Mouse (Mus musculus) midbrain, embryonic 10.5 days (tissue): ENCODE results near the gene Cntn1. TPM values are rescaled to one million over a fixed set of nuclear protein-coding genes. Genes with fewer than 3 reads are reported as not detected.

Source experiments
- DNase-seq: peaks from one replicate; pipeline ENCODE4 v3.0.0-alpha.2; 2017; ENCODE audit warnings: low spot score
- H3K27ac ChIP-seq: fragments of 300-500 bp; sonication (generic); replicated peaks from 2 replicates; pipeline ENCODE4 v1.5.1; 2016; ENCODE audit warnings: mild to moderate bottlenecking
- H3K27me3 ChIP-seq: fragments of 300-500 bp; sonication (generic); 2 replicates; pipeline ENCODE4 v1.6.1; 2016; ENCODE audit warnings: low read depth, mild to moderate bottlenecking; ENCODE audit not compliant: poor library complexity, severe bottlenecking
- H3K36me3 ChIP-seq: fragments of 300-500 bp; sonication (generic); 2 replicates; pipeline ENCODE4 v1.6.1; 2016; ENCODE audit warnings: mild to moderate bottlenecking, moderate library complexity
- H3K4me1 ChIP-seq: fragments of 300-500 bp; sonication (generic); 2 replicates; pipeline ENCODE4 v1.6.1; 2016
- H3K4me3 ChIP-seq: fragments of 300-500 bp; sonication (generic); 2 replicates; pipeline ENCODE4 v1.5.1; 2016; ENCODE audit warnings: mild to moderate bottlenecking, moderate library complexity
- H3K9me3 ChIP-seq: fragments of 300-500 bp; sonication (generic); replicated peaks from 2 replicates; pipeline ENCODE4 v1.6.1; 2016; ENCODE audit warnings: mild to moderate bottlenecking
- WGBS: fragments of 180-500 bp; shearing (Covaris S2); methylation state at CpG from one replicate; pipeline ENCODE4 v1.1.7; 2016; 5-methylcytosine and 5-hydroxymethylcytosine counted together
- polyA plus RNA-seq: library from polyadenylated mRNA; unstranded; fragments of >200 nt; fragmentation: Nextera tagmentation; extraction: Ambion mirVana; gene quantifications from 2 replicates; pipeline ENCODE4 v1.2.1, GENCODE M21; 2016

Cntn1 gene
- polyA plus RNA-seq, 1 experiment from 2014 or later: 4.0 TPM

- DNase-seq: no peak
- no peaks in the 10 kb centered on the region for H3K36me3 ChIP-seq
- H3K4me1 ChIP-seq: peaks cover 32% of the 10 kb centered on the region
- WGBS: 43% methylated on average over 1 of the region's 1 CpGs
- no peak overlapping the region for H3K27ac ChIP-seq
- H3K9me3 ChIP-seq: no peaks in the 10 kb centered on the region
- no peak overlapping the region for H3K4me3 ChIP-seq
- no peaks in the 10 kb centered on the region for H3K27me3 ChIP-seq
These were observed 34.9 kb downstream of the Cntn1 start for GRCm38 (mm10) chr15:92085876-92086275.

GRCm38 (mm10) chr15:92087691-92088286, 36.8 kb downstream of the Cntn1 start:
- peak; percentile 45 for DNase-seq
- peaks cover 32% of the 10 kb centered on the region for H3K4me1 ChIP-seq

GRCm38 (mm10) chr15:92090787-92091186, 39.8 kb downstream of the Cntn1 start:
- H3K27me3 ChIP-seq: no peaks in the 10 kb centered on the region
- WGBS: 90% methylated on average over 6 of the region's 6 CpGs
- peaks cover 22% of the 10 kb centered on the region for H3K4me1 ChIP-seq
- no peaks in the 10 kb centered on the region for H3K9me3 ChIP-seq
- H3K27ac ChIP-seq: no peak overlapping the region
- DNase-seq: no peak
- H3K36me3 ChIP-seq: no peaks in the 10 kb centered on the region
- H3K4me3 ChIP-seq: no peak overlapping the region

More at GRCm38 (mm10) chr15:92087691-92088286, 36.8 kb downstream of the Cntn1 start:
- Histone ChIP-seq H3K36me3 (no peaks in the 10 kb centered on the region), H3K27me3 (no peaks in the 10 kb centered on the region), H3K4me3 (no peak overlapping the region), H3K27ac (peak overlapping the region; percentile 38; the same call in 1 of the 2 replicates), H3K9me3 (no peaks in the 10 kb centered on the region)
- 23% methylated on average over 6 of the region's 6 CpGs for WGBS

DNA sequence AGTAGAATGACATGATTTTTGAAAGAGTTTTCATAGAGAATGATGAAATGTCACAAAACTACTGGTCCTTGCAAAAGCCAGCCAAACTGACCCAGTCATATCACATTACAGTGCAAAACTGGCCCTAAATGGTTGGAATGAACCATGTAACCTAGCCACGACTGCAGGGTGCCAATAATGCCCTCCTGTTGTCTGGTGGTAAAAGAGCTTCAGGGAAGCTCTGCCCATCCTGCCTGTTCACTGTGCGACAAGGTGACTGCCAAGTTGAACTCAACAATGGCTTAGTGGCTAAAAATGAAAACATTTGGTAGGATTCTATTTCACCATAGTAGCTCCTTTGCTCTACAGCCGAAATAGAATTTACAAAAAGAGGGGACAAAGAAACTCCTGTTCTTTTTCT, 41.1 kb downstream of the Cntn1 start:
- Histone ChIP-seq H3K4me3 (no peak overlapping the region), H3K27me3 (no peaks in the 10 kb centered on the region), H3K27ac (no peak overlapping the region), H3K9me3 (no peaks in the 10 kb centered on the region), H3K36me3 (no peaks in the 10 kb centered on the region), H3K4me1 (peaks cover 12% of the 10 kb centered on the region)
- 81% methylated on average over 3 of the region's 3 CpGs for WGBS
- DNase-seq: no peak

- Histone ChIP-seq H3K4me1 (no peaks in the 10 kb centered on the region), H3K27me3 (no peaks in the 10 kb centered on the region), H3K27ac (no peak overlapping the region), H3K4me3 (no peak overlapping the region), H3K36me3 (no peaks in the 10 kb centered on the region), H3K9me3 (no peaks in the 10 kb centered on the region)
- 79% methylated on average over 5 of the region's 5 CpGs for WGBS
- no peak for DNase-seq
These were observed 48.6 kb downstream of the Cntn1 start for GRCm38 (mm10) chr15:92099410-92100174.

DNA sequence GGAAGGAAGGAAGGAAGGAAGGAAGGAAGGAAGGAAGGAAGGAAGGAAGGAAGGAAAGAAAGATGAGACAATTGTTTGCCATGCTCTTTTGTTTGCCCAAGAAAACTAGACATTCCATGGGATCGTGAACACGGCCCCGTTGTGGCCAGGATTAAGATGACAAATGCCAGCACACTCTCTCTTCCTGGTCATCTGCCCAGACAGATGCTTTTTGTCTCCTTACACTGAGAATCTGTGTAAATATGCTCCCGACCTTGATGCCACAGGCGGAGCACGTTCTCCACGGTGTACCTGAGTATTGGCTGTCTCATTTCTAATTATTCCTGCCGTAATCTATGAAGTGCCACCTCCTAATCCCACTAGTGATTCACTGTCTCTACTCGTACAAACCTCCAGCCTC, 51.0 kb downstream of the Cntn1 start:
- H3K27ac ChIP-seq: no peak overlapping the region
- H3K4me3 ChIP-seq: no peak overlapping the region
- H3K4me1 ChIP-seq: no peaks in the 10 kb centered on the region
- no peak for DNase-seq
- H3K9me3 ChIP-seq: no peaks in the 10 kb centered on the region
- no peaks in the 10 kb centered on the region for H3K27me3 ChIP-seq
- no peaks in the 10 kb centered on the region for H3K36me3 ChIP-seq
- 88% methylated on average over 9 of the region's 9 CpGs for WGBS

- H3K27ac ChIP-seq: 0 out of 2 replicates have a peak overlapping the region, but pooled peaks have one; percentile 9
- no peaks in the 10 kb centered on the region for H3K27me3 ChIP-seq
- no peak for DNase-seq
These were observed 61.5 kb downstream of the Cntn1 start for GRCm38 (mm10) chr15:92112455-92112854.

DNA sequence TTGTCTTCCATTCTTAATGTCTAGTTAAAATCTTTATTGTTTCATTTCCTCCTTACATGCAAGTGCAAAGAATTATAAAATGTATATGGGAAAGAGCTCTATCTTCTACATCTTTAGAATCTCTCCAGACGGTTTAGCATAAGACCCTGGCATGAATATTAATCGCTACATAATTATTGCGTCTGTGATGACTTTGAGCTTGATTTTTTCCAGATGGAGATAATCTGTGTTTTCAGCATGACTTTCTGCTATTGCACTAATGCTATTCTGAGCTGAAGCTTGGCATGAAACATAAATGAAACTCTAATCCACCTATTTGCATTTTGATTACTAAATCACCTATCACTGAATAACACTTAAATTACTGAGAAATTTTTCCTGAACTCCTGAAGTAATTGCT, 82.0 kb downstream of the Cntn1 start:
- no peak for DNase-seq
- Histone ChIP-seq H3K27ac (no peak overlapping the region), H3K9me3 (no peaks in the 10 kb centered on the region), H3K36me3 (no peaks in the 10 kb centered on the region), H3K4me3 (no peak overlapping the region), H3K27me3 (no peaks in the 10 kb centered on the region), H3K4me1 (no peaks in the 10 kb centered on the region)
- WGBS: 93% methylated on average over 3 of the region's 3 CpGs

More at GRCm38 (mm10) chr15:92112455-92112854, 61.5 kb downstream of the Cntn1 start:
- H3K4me3 ChIP-seq: no peak overlapping the region
- no peaks in the 10 kb centered on the region for H3K36me3 ChIP-seq
- no peaks in the 10 kb centered on the region for H3K9me3 ChIP-seq
- H3K4me1 ChIP-seq: peaks cover 16% of the 10 kb centered on the region

GRCm38 (mm10) chr15:92134254-92134653, 83.3 kb downstream of the Cntn1 start:
- H3K27me3 ChIP-seq: no peaks in the 10 kb centered on the region
- no peak for DNase-seq
- H3K27ac ChIP-seq: no peak overlapping the region
- H3K4me3 ChIP-seq: no peak overlapping the region
- WGBS: 82% methylated on average over 9 of the region's 9 CpGs
- no peaks in the 10 kb centered on the region for H3K4me1 ChIP-seq
- H3K36me3 ChIP-seq: no peaks in the 10 kb centered on the region
- H3K9me3 ChIP-seq: no peaks in the 10 kb centered on the region

DNA sequence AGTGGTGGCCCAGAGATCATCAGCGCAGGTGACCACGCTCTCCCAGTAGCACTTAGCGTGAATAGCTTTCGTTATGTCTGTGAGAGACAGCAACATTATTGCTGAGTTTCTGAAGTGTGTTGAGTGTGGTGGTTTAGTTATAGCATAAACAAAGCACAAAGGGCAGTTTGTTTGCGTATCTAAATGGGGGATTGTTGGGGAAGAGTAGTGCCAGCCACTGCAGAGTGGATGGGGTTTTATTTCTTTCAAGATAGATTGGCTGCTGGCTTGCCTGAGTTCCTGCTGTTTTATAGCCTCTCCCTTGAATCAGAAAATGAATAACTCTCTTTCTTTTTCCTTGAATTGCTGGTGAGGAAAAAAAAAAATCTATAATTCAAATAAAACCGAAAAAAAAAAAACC, 86.1 kb downstream of the Cntn1 start:
- no peaks in the 10 kb centered on the region for H3K36me3 ChIP-seq
- H3K27ac ChIP-seq: no peak overlapping the region
- 90% methylated on average over 6 of the region's 6 CpGs for WGBS
- DNase-seq: no peak
- no peaks in the 10 kb centered on the region for H3K27me3 ChIP-seq
- H3K4me3 ChIP-seq: no peak overlapping the region
- no peaks in the 10 kb centered on the region for H3K9me3 ChIP-seq
- no peaks in the 10 kb centered on the region for H3K4me1 ChIP-seq

- no peak for DNase-seq
- H3K36me3 ChIP-seq: no peaks in the 10 kb centered on the region
- H3K4me3 ChIP-seq: no peak overlapping the region
- H3K27me3 ChIP-seq: no peaks in the 10 kb centered on the region
- 81% methylated on average over 4 of the region's 4 CpGs for WGBS
- H3K27ac ChIP-seq: no peak overlapping the region
- no peaks in the 10 kb centered on the region for H3K4me1 ChIP-seq
- H3K9me3 ChIP-seq: no peaks in the 10 kb centered on the region
These were observed 91.0 kb downstream of the Cntn1 start for GRCm38 (mm10) chr15:92141972-92142371.

DNA sequence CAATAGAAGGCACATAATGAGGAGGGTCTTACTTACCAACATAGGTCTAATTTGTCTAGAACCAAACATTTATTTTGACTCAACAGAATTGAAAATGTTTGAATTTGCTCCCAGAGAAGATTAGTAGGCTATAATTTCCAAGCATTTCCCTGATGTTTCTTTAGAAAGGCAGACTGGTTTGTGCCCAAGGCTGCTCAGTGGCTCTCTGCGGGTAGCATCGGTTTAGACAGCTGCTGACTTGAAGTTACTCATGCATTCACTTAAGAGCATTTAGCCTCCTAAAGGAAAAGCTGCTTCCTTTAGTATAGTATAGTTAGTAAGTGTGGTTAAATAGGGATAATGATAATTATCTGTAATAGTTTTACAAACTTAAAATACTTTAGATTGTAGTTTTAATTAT, 104.0 kb downstream of the Cntn1 start:
- no peaks in the 10 kb centered on the region for H3K9me3 ChIP-seq
- no peak overlapping the region for H3K27ac ChIP-seq
- no peaks in the 10 kb centered on the region for H3K36me3 ChIP-seq
- H3K27me3 ChIP-seq: no peaks in the 10 kb centered on the region
- WGBS: 49% methylated on average over 2 of the region's 2 CpGs
- no peak overlapping the region for H3K4me3 ChIP-seq
- H3K4me1 ChIP-seq: 0 out of 2 replicates have a peak, but pooled peaks cover 2% of the 10 kb centered on the region
- no peak for DNase-seq

DNA sequence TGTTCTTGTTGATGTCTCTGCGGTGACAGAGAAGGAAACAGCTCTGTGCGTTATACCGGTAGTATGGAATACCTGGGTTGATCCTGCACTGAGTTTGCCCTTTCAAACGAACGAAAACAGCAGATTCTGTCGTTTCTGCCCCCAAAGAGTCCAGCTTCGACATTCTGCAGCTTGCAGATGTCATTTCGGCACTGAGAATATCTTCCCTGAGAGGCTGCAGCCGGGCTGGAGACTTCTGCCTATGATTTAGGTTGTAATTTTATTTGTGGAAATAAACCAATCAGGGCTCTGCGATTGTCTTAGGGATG, 109.8 kb downstream of the Cntn1 start:
- peak; percentile 23 for DNase-seq
- Histone ChIP-seq H3K27me3 (no peaks in the 10 kb centered on the region), H3K4me3 (peak overlapping the region; percentile 42), H3K9me3 (no peaks in the 10 kb centered on the region), H3K27ac (peak overlapping the region; percentile 55; the same call in 1 of the 2 replicates), H3K36me3 (no peaks in the 10 kb centered on the region), H3K4me1 (peaks cover 18% of the 10 kb centered on the region)
- WGBS: 66% methylated on average over 10 of the region's 10 CpGs
